Mouse (Mus musculus): Measurements from ENCODE around the gene Fstl5.
A peak's percentile ranks its signal among the peaks of the same experiment; 100 is the strongest.
"Not testable (repeated sequence)": the region's sequence is repeated elsewhere in the genome, so short reads cannot be mapped to it uniquely, and the experiment has no call there.

Gene Fstl5

DNA sequence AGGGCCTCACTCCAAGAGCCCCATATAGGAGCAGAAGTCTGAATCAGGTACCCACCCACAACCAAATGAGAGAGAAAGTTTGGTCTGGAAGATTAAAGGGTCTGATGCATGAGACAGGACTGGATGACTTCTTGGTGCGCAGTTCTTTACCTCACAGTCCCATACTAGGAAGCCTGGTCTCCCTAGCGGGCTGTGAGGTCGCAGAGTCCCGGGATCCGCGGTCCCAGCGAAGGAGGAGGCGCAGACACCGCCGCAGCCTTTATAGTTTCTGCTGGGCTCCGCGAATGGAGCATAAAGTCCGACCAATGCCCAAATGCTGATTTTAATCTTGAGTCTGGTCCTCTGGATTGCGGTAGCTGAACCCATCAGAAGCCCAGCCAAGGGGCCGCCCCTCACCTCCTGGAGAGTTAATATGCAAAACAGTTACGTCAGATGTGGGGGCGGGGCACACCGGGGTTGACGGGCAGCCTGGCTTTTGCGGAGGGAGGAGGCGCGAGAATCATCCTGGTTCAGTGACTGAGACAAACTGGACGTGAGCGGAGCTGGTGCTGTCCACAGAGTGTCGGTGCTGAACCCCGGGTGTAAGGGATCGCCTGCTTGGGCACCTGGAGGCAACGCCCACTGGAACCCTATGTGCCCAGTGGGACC is at the start of gene Fstl5:
Fstl5 (plus strand) TSS at position 211 of the 648 bp plus-strand sequence.
- peak; percentile 79 to 82 for DNase-seq

DNA sequence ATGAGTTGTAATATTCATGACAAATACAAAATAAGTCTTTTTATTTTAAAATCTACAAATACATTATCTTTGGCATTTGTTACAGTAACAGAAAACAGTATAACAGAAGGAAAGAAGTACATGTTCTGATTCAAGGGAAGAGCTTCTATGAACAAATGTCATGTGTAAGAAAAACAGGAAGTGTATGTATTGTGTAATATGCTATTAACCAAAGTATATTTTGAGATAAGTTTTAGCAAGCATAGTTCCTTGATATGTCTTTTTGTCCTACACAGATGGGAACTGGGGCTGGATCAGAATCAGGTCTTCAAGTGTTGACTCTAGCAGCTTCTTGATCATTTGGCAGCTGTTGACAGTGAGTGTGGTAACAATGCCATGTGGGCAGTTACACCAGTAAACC is 48.5 kb upstream of the Fstl5 start:
- no peak for DNase-seq

DNA sequence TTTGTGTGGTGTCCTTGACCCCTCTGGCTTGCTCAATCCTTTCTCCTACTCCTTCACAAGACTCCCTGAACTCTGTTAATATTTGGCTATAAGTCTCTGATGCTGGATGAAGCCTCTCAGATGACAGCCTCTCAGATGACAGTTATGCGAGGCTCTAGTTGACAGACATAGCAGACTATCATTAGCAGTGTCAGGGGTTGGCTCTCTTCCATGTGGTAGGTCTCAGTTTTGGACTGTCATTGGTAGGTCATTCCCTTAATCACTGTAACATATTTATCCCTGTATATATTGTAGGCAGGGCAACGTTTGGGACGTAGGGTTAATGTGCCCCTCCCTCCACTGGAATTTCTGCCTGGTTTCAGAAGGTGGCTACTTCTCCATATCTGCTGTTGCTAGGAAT is 22.9 kb upstream of the Fstl5 start:
- no peak for DNase-seq

DNA sequence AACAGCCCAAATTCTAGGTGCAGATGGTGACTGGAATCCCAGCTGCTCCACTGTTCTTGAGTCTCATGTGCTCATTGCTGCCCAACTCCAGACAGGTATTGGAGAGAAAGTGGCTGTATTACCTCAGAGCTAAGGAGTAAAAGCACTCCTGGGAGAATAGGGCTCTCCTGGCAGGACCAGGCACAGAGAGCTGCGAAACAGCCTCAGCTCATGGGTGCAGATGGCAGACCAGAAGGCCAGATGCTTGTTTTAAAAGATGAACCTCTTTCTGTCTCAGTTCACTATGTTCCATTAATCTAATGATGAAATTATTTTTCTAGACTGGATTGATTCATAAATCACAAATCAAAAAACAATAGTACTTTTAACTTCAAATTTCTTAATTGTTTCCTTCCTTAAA is 12.1 kb upstream of the Fstl5 start:
- DNase-seq = no peak

DNA sequence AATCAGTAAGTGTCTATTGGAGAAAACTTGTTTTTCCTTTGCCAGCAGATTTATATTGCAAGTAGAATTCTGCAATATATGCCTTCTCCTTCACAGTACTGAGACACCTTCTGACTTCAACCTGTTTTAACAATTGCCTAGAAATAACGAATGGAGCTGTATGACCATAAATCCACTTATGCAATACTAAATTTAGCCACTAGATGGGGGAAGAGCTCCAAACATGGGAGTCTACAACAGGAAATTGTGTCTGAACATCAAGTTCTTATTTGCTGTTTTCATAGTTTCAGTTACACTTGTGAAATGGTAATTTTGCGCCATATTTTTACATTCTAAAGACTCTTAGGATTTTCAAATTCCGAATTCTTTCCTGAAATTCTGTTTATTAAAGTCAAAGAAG is 6.2 kb upstream of the Fstl5 start:
- peak; percentile 31 to 37 for DNase-seq

DNA sequence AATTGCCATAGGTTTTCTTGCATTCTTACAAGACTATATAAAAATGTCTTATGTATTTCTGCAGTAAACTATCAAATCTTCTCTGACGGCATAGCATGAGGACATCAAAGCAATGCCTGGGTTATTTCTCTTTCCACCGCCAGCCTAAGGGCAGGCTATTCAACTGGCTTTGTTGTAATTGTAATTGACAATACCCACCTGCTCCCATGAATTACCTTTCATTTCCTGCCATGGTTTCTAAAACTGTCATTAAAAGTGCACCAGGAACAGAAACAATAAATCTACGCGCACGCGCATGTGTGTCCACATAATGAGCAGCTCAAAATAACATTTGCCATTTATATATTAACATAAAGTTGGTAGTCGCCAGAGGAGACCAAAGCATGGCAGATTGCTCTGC is 1.2 kb upstream of the Fstl5 start:
- DNase-seq = no peak

DNA sequence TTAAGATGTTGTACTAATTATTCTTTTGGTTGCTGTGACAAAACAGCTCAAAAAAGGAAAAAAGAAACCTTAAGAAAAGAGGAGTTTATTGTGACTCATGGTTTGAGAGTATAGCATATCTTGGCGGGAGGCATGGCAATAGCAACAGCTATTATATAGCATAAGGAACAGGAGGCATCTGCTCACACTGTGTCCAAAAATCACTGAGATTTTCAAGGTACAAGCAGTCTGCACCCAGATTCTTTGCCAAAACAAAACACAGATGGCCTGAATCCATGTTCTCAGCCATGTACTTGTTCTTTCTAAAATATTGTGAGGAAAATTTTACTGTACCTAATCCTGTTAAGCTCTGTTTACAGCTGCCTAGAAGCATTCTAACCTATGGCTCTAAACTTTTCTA is 66.4 kb downstream of the Fstl5 start:
- no peak for DNase-seq

DNA sequence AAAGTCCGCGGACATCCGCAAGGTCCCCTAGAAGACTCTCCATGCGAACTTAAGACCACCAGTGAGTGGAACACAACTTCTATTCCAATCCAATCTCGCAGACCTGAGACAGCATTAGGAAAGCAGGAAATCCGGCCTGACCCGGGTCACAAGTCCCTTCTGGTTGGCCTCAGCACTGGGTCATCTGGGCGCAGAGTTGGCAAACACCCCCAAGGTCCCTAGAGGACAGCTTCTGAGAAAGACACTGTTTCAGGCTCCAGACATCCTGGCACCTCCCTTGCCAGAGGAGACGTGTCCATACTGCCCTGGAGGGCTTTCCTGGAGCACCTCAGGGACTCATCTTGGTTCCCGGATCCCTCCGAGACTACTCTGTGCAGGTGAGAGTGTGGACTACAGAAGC is 73.8 kb downstream of the Fstl5 start:
- no peak for DNase-seq

DNA sequence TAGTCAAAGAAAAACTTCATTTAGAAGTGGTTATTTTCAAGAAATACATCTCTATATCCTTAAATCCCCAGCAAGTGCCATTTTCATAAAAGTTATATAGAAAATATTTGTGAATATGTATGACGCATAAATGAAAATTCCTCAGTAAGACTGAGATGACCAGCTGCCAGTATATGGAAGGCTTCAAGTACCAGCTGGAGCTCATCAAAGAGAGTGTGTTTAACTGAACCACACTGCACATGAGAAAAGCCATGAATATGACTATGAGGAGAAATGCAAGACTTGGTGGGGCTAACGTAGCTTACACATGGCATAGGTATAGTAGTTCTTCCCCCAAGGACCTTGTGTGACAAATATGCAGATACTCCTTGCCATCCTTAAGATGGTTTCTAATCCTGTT is 164.8 kb downstream of the Fstl5 start:
- no peak for DNase-seq

DNA sequence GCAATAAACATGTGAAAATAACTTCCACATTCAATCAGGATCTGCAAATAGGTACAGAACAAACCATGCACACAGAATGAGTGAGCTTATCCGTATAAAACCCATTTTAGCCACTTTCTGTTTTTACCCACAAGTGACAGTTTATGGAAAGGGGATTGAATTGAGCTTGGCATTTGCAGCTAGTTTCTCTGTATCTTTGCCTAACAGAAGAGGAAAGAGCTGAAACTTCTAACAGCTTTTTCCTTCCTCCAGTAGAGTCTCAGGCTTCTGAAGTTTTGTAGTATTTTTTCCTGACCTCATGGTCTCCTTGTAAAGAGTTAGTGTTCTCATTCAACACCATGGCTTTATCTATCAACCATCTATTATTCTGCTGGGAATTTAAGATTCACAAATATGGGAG is 177.3 kb downstream of the Fstl5 start:
- no peak for DNase-seq

DNA sequence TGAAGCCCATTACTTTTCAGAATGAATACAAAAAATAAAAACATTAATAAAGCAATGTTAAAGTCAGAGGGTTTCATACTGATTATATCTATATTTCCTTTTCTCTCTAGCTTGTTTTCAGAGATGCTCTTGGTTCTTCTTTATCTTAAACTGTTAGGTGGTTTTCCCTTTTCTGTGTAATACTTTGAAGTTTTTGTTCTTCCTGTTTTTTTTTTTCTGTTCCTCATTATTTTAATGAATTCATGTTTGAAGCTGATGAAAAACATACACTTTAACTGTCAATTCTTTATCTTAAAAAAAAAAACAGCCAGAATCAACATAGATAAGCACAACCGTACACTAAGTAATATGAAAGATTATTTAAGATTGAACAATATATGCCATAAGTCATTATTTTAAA is 218.9 kb downstream of the Fstl5 start:
- DNase-seq = no peak

DNA sequence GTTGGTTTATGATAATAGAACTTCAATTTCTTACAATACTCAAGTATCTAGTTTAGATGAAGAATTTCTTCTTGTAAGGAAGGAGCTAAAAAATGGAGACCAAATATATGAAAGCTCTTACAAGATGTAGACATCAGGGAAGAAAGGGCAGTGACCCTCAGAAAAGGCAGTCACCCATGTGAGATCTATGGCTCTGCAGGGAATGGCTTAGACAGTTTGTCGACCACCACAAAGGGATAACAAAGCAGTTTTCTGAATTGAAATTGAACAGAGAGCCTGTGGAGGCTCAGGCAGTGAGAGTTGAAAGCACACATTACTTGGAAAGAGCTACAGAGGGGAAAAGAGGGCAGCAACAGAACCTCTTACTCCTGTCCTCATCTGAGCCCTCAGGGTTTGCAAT is 220.3 kb downstream of the Fstl5 start:
- no peak for DNase-seq

DNA sequence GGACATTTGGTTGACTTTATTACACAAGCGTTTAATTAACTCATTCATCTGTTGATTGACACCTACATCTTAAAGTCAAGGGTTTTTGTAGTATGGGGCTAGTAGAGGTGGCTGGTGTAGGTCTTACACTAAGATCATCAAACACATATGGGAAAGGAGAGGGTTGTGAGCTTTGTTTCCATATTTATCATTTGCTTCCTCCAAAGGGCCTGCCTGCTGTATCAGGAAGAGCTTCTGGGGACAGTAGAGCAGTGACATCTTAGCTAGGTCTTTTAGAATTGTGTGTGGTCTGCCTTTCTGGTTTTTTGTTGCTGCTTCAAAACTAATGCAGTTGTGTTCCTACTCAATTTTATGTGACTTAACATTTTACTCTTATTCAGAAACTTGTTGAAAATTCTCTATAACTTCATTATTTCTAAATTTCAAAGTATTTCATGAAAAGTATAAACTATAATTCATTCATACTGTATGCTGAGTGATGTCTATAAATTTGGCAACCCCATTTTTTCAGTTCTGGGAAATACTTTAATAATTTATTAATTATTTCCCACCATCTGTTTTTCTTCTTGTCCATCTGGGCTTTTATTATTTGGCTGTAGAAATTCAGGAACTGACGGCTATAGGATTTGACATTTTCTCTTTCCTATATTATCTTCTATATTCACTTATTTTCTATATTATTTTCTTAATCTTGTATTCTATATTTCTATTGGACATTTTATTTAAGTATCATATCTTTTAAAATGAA is 227.1 kb downstream of the Fstl5 start:
- DNase-seq = no peak

DNA sequence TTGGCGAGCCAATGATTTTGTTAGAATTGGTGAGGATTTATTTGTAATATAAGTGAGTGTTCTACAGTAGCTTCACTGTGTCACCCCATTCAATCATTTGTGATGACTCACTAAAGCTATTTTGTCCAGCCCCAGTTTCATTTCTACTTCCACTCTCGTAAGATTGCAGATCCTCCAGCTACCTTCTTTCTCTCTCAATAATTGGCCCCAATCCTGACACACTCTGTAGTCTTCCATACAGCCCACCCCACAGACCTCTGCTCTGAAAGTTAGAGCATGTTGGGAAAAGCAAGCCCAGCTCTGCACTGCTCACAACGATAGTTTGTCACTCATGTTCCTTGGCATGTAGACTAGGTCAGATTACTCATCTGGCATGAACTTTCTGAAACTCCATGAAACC is 242.9 kb downstream of the Fstl5 start:
- no peak for DNase-seq

DNA sequence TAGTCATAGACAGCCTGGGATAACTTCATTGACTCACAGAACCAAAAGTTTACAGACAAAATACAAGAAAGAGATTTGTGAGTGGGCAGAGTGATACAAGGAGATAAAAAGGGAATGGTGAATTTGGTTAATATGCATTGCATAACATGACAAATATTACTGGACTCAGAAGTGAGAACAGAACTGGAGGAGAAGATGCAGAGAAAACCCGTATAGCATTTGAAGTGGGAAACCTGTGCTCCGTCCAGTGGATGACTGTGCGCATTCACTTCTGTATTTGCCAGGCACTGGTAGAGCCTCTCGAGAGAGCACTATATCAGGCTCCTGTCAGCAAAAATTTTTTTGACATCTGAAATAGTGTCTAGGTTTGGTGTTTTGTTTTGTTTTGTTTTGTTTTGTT is 245.5 kb downstream of the Fstl5 start:
- DNase-seq = no peak

DNA sequence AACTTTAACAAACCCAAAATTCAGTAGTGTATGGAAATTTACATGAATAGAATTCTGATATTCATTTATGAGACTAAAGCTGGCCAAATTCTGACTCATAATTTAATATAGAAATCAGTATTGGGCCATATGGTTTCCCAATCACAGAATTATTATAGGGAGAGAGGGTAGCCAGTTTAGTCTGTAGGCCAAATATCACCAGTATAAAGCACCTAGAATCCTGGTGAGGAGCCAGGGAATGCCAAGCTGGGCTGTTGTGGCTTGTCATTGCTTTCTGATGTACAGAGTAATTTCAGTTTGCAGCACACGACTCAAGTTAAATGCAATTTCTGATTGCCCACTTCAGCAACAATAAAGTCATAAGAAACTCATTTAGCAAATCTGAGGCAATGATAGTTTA is 248.4 kb downstream of the Fstl5 start:
- DNase-seq = no peak

DNA sequence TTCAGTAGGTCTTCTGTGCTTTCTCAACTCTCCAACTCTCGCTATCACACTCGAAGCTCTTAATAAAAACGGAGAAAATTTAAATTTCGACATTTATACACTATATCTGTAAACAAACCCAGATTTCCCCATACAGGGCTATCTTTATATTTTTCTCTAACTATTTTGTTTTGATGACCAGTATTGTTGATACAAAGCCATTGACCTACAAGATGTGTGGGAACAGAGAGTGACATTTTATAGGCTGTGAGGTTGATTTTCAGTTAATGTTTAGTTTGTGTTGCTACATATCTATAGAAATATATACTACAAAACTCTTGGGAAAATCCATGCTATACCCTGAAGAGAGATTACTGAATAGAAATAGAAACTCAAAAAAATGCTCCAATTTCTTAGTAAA is 262.9 kb downstream of the Fstl5 start:
- no peak for DNase-seq

DNA sequence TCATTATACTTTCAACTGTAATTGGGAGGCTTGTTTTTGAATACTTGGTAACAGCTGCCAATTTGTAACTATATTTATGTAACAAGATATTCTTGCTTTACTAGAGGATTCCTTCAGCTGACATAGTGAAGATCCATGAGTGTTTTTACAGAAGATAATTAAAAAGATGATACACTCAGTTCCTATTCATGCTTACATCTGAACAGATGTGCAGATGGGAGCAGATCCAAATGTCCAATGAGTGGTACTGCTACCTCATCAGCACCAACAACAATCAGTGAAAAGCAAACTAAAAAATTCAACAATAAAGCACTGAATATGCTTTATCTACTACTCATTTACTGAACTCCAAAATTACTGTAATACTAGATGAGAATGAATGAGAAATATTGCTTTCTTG is 292.9 kb downstream of the Fstl5 start:
- no peak for DNase-seq

DNA sequence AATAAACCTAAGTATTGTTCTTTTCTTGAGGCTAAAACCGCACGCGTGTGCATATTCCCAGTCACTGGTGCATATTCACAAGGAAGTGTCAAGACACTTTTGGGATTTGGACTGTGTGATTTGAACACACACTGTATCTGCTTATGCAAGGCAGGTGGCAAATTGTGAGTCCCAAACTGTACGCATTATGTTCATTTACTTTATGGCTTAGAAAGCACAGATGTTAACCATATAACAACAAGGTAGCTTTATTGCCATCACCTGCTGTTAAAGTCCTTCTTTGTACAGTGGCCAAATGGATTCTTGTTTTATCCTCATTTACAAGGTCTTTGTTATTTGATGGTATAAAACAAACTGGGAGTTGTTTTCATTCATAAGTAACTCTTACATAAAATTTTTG is 295.8 kb downstream of the Fstl5 start:
- no peak for DNase-seq

DNA sequence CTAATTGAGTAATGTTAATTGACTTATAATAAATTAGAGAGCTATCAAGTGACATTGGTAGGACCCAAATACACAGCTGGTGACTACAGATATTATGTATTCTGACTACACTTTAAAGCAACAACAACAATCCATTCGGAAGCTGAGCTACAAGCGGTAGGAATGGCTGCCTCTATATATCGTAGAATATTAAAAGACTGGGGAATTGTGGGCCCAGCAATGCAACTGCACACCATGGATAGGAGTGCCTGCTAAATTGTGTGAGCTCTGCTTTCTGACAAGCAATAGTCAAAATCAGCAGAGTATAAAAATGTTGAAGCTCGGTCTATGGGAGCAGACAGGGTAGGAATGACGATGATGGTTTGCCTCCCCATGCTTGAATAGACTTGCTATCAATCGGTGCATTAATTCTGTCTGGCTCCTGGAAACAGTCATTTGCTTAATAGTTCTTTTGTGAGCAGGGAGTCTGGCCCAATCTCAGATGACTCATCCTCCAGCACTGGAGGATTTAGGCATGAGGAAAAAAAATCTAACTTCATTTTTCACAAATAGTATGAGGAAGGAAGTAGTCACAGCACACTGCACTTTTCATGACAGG is 354.8 kb downstream of the Fstl5 start:
- no peak for DNase-seq

DNA sequence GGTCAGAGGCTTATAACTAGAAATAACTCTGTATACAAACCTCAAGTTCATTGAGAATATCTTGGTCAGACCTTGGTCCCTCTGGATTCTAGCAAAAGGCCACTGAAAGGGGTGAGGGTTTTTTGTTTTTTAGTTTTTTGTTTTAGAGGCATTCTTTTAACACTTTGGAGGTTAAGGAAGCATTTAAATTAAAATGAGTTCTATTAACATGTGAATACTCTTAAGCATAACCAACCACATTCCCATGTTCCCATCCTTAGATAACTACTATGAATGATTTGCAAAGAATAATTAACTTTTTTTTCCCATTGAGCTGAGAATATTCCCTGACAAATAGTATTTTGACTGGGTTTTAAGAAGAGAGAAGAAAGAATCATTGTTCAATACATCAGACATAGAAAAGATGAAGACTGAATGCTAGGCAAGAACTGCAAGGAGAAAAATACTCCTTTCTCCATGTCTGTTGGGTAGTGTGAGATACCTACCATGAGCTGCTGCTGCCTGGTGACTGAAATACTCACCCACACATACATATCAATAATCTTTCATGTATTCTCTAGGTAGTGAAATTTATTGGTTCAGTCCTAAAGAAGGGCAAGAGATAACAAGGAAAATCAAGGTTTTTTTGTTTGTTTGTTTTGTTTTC is 393.3 kb downstream of the Fstl5 start:
- no peak for DNase-seq

DNA sequence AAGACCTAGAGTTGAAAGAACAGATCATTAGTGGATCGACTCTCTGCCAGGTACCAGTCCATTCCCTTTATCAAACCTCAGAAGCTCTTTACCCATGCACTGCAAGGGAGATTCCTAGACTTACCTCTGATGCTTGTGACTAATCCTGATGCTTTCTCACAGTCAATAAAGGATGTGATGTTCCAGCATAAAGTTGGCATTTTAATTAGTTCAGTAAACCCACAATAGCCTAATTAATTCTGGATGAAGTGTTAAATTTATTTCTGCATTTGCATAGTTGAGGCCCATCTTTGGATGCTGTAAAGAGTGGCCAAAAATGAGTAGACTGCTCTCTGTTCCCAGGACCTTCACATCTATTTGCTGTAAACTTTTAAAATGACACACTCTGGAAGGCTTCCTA is 394.1 kb downstream of the Fstl5 start:
- no peak for DNase-seq

DNA sequence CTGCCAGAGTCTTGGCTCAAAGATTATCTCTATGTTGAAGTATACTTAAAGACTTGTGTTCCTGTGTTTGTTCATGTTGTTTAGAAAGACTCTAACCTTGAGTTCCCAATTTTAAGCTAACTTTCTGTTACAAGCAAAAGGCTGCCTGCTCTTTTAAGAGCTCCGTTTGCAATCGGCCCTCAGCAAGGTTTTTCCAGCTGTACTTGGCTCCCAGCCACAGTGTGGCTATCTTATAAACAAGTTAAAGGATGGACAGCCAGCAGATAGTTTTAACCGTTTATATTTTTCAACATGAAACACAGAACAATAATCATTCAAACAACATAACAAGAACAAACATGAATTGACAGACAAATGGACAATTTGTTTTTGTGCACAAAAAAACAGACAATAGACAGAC is 433.8 kb downstream of the Fstl5 start:
- DNase-seq = not testable (repeated sequence)

DNA sequence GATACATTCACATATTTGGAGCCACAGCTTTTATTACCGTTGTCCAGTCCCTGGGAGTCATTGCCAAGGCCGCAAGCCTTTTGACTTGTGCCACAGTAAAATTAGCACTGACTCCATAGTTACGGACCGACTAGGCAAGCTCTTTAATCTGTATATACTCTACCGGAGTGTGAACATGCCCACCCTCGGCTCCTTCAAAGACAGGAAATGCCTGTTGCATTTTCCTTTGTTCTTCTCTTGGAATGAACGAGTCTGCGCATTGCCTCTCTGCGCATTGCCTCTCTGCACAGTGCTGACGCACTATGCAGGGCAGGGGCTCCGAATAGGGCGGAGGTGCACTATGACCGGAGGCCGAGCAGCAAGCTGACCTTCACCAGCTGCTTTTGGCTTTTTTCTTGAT is 434.7 kb downstream of the Fstl5 start:
- DNase-seq = no peak
